Mouse (Mus musculus) right cerebral cortex, adult 2 months (tissue): ENCODE results near the gene Eps15.

Experiments
- DNase-seq, 2 experiments: peaks; one replicate each; pipeline ENCODE4 v3.0.0; 2021 to 2022; ENCODE audit warnings: low spot score in 2 of 2

Eps15 gene

GRCm38 (mm10) chr4:109268903-109269302 lies 11.2 kb upstream of the Eps15 start:
- no peak for DNase-seq

- DNase-seq = no peak
Observed at GRCm38 (mm10) chr4:109271803-109272202, 8.3 kb upstream of the Eps15 start.

- DNase-seq = no peak
Observed at GRCm38 (mm10) chr4:109273586-109274240, 6.4 kb upstream of the Eps15 start.

- peak in 1 of 2 experiments; percentile 4 for DNase-seq
Observed at GRCm38 (mm10) chr4:109280459-109281160, 542 bp downstream of the Eps15 start.

GRCm38 (mm10) chr4:109281161-109281560 lies 1.1 kb downstream of the Eps15 start:
- no peak for DNase-seq

- no peak for DNase-seq
Observed at GRCm38 (mm10) chr4:109281946-109282345, 1.9 kb downstream of the Eps15 start.

- DNase-seq = no peak
Observed at GRCm38 (mm10) chr4:109294629-109295028, 14.6 kb downstream of the Eps15 start.

GRCm38 (mm10) chr4:109296510-109296909 lies 16.4 kb downstream of the Eps15 start:
- DNase-seq = no peak

GRCm38 (mm10) chr4:109299136-109299535 lies 19.1 kb downstream of the Eps15 start:
- no peak for DNase-seq

- DNase-seq = no peak
Observed at GRCm38 (mm10) chr4:109316941-109317894, 37.1 kb downstream of the Eps15 start.

GRCm38 (mm10) chr4:109336796-109337195 lies 56.7 kb downstream of the Eps15 start:
- DNase-seq = no peak

GRCm38 (mm10) chr4:109341222-109341621 lies 61.2 kb downstream of the Eps15 start:
- no peak for DNase-seq

- DNase-seq = peak in 1 of 2 experiments; percentile 35
Observed at GRCm38 (mm10) chr4:109342783-109343485, 62.9 kb downstream of the Eps15 start.

- DNase-seq = peak; percentile 65
Observed at GRCm38 (mm10) chr4:109343909-109344308, 63.8 kb downstream of the Eps15 start.

GRCm38 (mm10) chr4:109378107-109378506 lies 98.0 kb downstream of the Eps15 start:
- no peak for DNase-seq

GRCm38 (mm10) chr4:109382457-109382856 lies 102.4 kb downstream of the Eps15 start:
- DNase-seq = no peak

GRCm38 (mm10) chr4:109385599-109385998 lies 105.5 kb downstream of the Eps15 start:
- DNase-seq = no peak

GRCm38 (mm10) chr4:109393229-109393779 lies 113.2 kb downstream of the Eps15 start:
- no peak for DNase-seq

- DNase-seq = no peak
Observed at GRCm38 (mm10) chr4:109393902-109394301, 113.8 kb downstream of the Eps15 start.

- no peak for DNase-seq
Observed at GRCm38 (mm10) chr4:109394314-109395074, 114.4 kb downstream of the Eps15 start.
